Mouse (Mus musculus): Measurements from ENCODE around the gene Adgrg2.

DNA sequence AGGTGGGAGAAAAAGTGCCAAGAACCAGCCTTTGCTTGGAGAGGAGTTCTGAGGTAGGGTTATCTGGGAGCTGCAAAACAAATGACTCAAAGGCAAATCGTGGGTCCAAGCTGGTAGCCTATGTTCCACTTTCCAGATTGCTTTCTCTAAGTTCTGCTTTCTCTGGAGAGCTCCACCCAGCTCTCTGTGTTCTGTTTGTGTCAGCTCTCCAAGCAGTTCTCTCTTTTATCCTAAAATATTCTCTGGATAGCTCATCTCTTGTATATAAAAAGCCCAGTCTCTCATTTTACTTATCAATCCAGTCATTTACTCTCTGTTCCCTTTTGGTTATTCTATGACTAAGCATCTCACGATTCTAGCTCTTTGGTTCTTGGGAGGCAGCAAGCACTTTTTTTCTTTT, 119.7 kb downstream of the Adgrg2 start:
- TF ChIP-seq POLR2A (IDR thresholded peaks at IDR 0.05; ENCODE audit: borderline replicate concordance, control insufficient read depth, low read depth, low read length) (no peak), CTCF (IDR thresholded peaks at IDR 0.05; ENCODE audit: control insufficient read depth, insufficient read depth, low read length) (no peak)

Measured in bone marrow, adult 2 months (tissue).